Mouse (Mus musculus): ENCODE measurements around the gene Ank2. TPM values are rescaled to one million over a fixed set of nuclear protein-coding genes. Genes with fewer than 3 reads are reported as not detected.

The Ank2 gene
- total and polyA plus RNA-seq, 3 experiments = 18.9 to 95.5 (median 57.8) TPM

GRCm38 (mm10) chr3:127275953-127276352 lies 223.2 kb downstream of the Ank2 start:
- H3K36me3 ChIP-seq (replicated peaks) = peaks cover 6% of the 10 kb centered on the region
- ATAC-seq (ENCODE audit: extremely low read depth, insufficient number of reproducible peaks, low FRiP score, poor library complexity, severe bottlenecking) (no peak), DNase-seq (ENCODE audit: low spot score) (no peak)
- H3K27me3 ChIP-seq (ENCODE audit: insufficient read depth, low read length) = no peaks in the 10 kb centered on the region
- peaks cover 5% of the 10 kb centered on the region; the same call in 1 of the 2 replicates for H3K4me1 ChIP-seq (ENCODE audit: insufficient read depth, low read depth, low read length)
- H3K9me3 ChIP-seq (replicated peaks) = 0 out of 2 replicates have a peak, but pooled peaks cover 3% of the 10 kb centered on the region
- H3K4me3 ChIP-seq (ENCODE audit: low read depth, low read length) = no peak overlapping the region
- TF ChIP-seq POLR2AphosphoS5 (IDR thresholded peaks at IDR 0.05; ENCODE audit: insufficient replicate concordance, low read depth, low read length) = no peak
- no peak for TF ChIP-seq TAL1 (conservative IDR thresholded peaks at IDR 0.05; ENCODE audit: low read depth, low read length)
- no peak for TF ChIP-seq GATA1 (IDR thresholded peaks at IDR 0.05; ENCODE audit: borderline replicate concordance, low read length)
- no peak for TF ChIP-seq GATA2 (IDR thresholded peaks at IDR 0.05; ENCODE audit: borderline replicate concordance, low read depth, low read length)
- no peak for TF ChIP-seq CTCF (IDR thresholded peaks at IDR 0.05; ENCODE audit: low read depth, low read length)

GRCm38 (mm10) chr3:127272801-127273200 lies 226.3 kb downstream of the Ank2 start:
- H3K9me3 ChIP-seq (replicated peaks) = no peaks in the 10 kb centered on the region
- no peak for TF ChIP-seq CTCF (IDR thresholded peaks at IDR 0.05; ENCODE audit: low read depth, low read length)
- TF ChIP-seq GATA2 (IDR thresholded peaks at IDR 0.05; ENCODE audit: borderline replicate concordance, low read depth, low read length) = no peak
- TF ChIP-seq TAL1 (conservative IDR thresholded peaks at IDR 0.05; ENCODE audit: low read depth, low read length) = no peak
- TF ChIP-seq GATA1 (IDR thresholded peaks at IDR 0.05; ENCODE audit: borderline replicate concordance, low read length) = no peak
- TF ChIP-seq POLR2AphosphoS5 (IDR thresholded peaks at IDR 0.05; ENCODE audit: insufficient replicate concordance, low read depth, low read length) = no peak
- peaks cover 11% of the 10 kb centered on the region for H3K36me3 ChIP-seq (replicated peaks)
- DNase-seq (ENCODE audit: low spot score) (no peak), ATAC-seq (ENCODE audit: extremely low read depth, insufficient number of reproducible peaks, low FRiP score, poor library complexity, severe bottlenecking) (no peak)
- H3K4me3 ChIP-seq (ENCODE audit: low read depth, low read length) = no peak overlapping the region
- H3K4me1 ChIP-seq (ENCODE audit: insufficient read depth, low read depth, low read length) = peaks cover under 1% of the 10 kb centered on the region; the same call in 1 of the 2 replicates
- no peaks in the 10 kb centered on the region for H3K27me3 ChIP-seq (ENCODE audit: insufficient read depth, low read length)

- ATAC-seq (ENCODE audit: extremely low read depth, insufficient number of reproducible peaks, low FRiP score, poor library complexity, severe bottlenecking) (no peak), DNase-seq (ENCODE audit: low spot score) (no peak)
- Histone ChIP-seq H3K4me3 (ENCODE audit: low read depth, low read length) (no peak overlapping the region), H3K36me3 (replicated peaks) (peaks cover 9% of the 10 kb centered on the region), H3K4me1 (ENCODE audit: insufficient read depth, low read depth, low read length) (no peaks in the 10 kb centered on the region), H3K27me3 (ENCODE audit: insufficient read depth, low read length) (no peaks in the 10 kb centered on the region), H3K9me3 (replicated peaks) (no peaks in the 10 kb centered on the region)
- TF ChIP-seq POLR2AphosphoS5 (IDR thresholded peaks at IDR 0.05; ENCODE audit: insufficient replicate concordance, low read depth, low read length) (no peak), TAL1 (conservative IDR thresholded peaks at IDR 0.05; ENCODE audit: low read depth, low read length) (no peak), CTCF (IDR thresholded peaks at IDR 0.05; ENCODE audit: low read depth, low read length) (no peak), GATA1 (IDR thresholded peaks at IDR 0.05; ENCODE audit: borderline replicate concordance, low read length) (no peak), GATA2 (IDR thresholded peaks at IDR 0.05; ENCODE audit: borderline replicate concordance, low read depth, low read length) (no peak)
Measured at GRCm38 (mm10) chr3:127269616-127270015, 229.5 kb downstream of the Ank2 start.

- Histone ChIP-seq H3K4me1 (ENCODE audit: insufficient read depth, low read depth, low read length) (no peaks in the 10 kb centered on the region), H3K36me3 (replicated peaks) (peaks cover 9% of the 10 kb centered on the region), H3K9me3 (replicated peaks) (no peaks in the 10 kb centered on the region), H3K4me3 (ENCODE audit: low read depth, low read length) (no peak overlapping the region), H3K27me3 (ENCODE audit: insufficient read depth, low read length) (no peaks in the 10 kb centered on the region)
- TF ChIP-seq CTCF (IDR thresholded peaks at IDR 0.05; ENCODE audit: low read depth, low read length) = no peak
- TF ChIP-seq GATA2 (IDR thresholded peaks at IDR 0.05; ENCODE audit: borderline replicate concordance, low read depth, low read length) = no peak
- no peak for TF ChIP-seq TAL1 (conservative IDR thresholded peaks at IDR 0.05; ENCODE audit: low read depth, low read length)
- TF ChIP-seq POLR2AphosphoS5 (IDR thresholded peaks at IDR 0.05; ENCODE audit: insufficient replicate concordance, low read depth, low read length) = no peak
- DNase-seq (ENCODE audit: low spot score) (no peak), ATAC-seq (ENCODE audit: extremely low read depth, insufficient number of reproducible peaks, low FRiP score, poor library complexity, severe bottlenecking) (no peak)
Measured at GRCm38 (mm10) chr3:127267846-127268245, 231.3 kb downstream of the Ank2 start.

- Histone ChIP-seq H3K4me3 (ENCODE audit: low read depth, low read length) (no peak overlapping the region), H3K4me1 (ENCODE audit: insufficient read depth, low read depth, low read length) (no peaks in the 10 kb centered on the region), H3K9me3 (replicated peaks) (no peaks in the 10 kb centered on the region), H3K27me3 (ENCODE audit: insufficient read depth, low read length) (no peaks in the 10 kb centered on the region), H3K36me3 (replicated peaks) (peaks cover 9% of the 10 kb centered on the region)
- ATAC-seq (ENCODE audit: extremely low read depth, insufficient number of reproducible peaks, low FRiP score, poor library complexity, severe bottlenecking) (no peak), DNase-seq (ENCODE audit: low spot score) (no peak)
- TF ChIP-seq CTCF (IDR thresholded peaks at IDR 0.05; ENCODE audit: low read depth, low read length) (no peak), POLR2AphosphoS5 (IDR thresholded peaks at IDR 0.05; ENCODE audit: insufficient replicate concordance, low read depth, low read length) (no peak), GATA2 (IDR thresholded peaks at IDR 0.05; ENCODE audit: borderline replicate concordance, low read depth, low read length) (no peak), TAL1 (conservative IDR thresholded peaks at IDR 0.05; ENCODE audit: low read depth, low read length) (no peak), GATA1 (IDR thresholded peaks at IDR 0.05; ENCODE audit: borderline replicate concordance, low read length) (no peak)
Measured at GRCm38 (mm10) chr3:127265732-127266131, 233.4 kb downstream of the Ank2 start.

- no peaks in the 10 kb centered on the region for H3K27me3 ChIP-seq (ENCODE audit: insufficient read depth, low read length)
- DNase-seq (ENCODE audit: low spot score) = no peak
- TF ChIP-seq GATA1 (IDR thresholded peaks at IDR 0.05; ENCODE audit: borderline replicate concordance, low read length) = no peak
- TF ChIP-seq GATA2 (IDR thresholded peaks at IDR 0.05; ENCODE audit: borderline replicate concordance, low read depth, low read length) = no peak
- TF ChIP-seq CTCF (IDR thresholded peaks at IDR 0.05; ENCODE audit: low read depth, low read length) = no peak
- TF ChIP-seq TAL1 (conservative IDR thresholded peaks at IDR 0.05; ENCODE audit: low read depth, low read length) = no peak
- TF ChIP-seq POLR2AphosphoS5 (IDR thresholded peaks at IDR 0.05; ENCODE audit: insufficient replicate concordance, low read depth, low read length) = no peak
Measured at GRCm38 (mm10) chr3:127265182-127265581, 234.0 kb downstream of the Ank2 start.

More at GRCm38 (mm10) chr3:127265182-127265581, 234.0 kb downstream of the Ank2 start:
- ATAC-seq (ENCODE audit: extremely low read depth, insufficient number of reproducible peaks, low FRiP score, poor library complexity, severe bottlenecking) = no peak
- Histone ChIP-seq H3K36me3 (replicated peaks) (peaks cover 9% of the 10 kb centered on the region), H3K4me1 (ENCODE audit: insufficient read depth, low read depth, low read length) (no peaks in the 10 kb centered on the region), H3K9me3 (replicated peaks) (no peaks in the 10 kb centered on the region), H3K4me3 (ENCODE audit: low read depth, low read length) (no peak overlapping the region)

Data from G1E (cell line).